Mouse (Mus musculus): ENCODE results near the gene Cask.

- TF ChIP-seq ZC3H11A (IDR thresholded peaks at IDR 0.05; ENCODE audit: low read depth, low read length) (no peak), USF2 (IDR thresholded peaks at IDR 0.05; ENCODE audit: borderline replicate concordance in 1 of 2, insufficient read depth in 1 of 2, low read depth in 1 of 2, low read length in 2 of 2) (no peak), MAX (IDR thresholded peaks at IDR 0.05; ENCODE audit: low read length) (no peak), POLR2A (IDR thresholded peaks at IDR 0.05; ENCODE audit: control insufficient read depth in 1 of 2, insufficient read depth in 1 of 2, low read depth in 1 of 2, low read length in 2 of 2, poor library complexity in 1 of 2) (no peak), CTCF (IDR thresholded peaks at IDR 0.05 in 2 of 3, conservative IDR thresholded peaks at IDR 0.05 in 1 of 3; ENCODE audit: control insufficient read depth in 1 of 3, insufficient read depth in 1 of 3, low read depth in 2 of 3, low read length in 3 of 3, poor library complexity in 1 of 3, severe bottlenecking in 1 of 3) (no peak), MEF2A (IDR thresholded peaks at IDR 0.05; ENCODE audit: extremely low read depth, insufficient replicate concordance, low read depth, low read length, poor library complexity, severe bottlenecking) (no peak), ZNF384 (IDR thresholded peaks at IDR 0.05; ENCODE audit: low read depth, low read length) (no peak), KAT2A (conservative IDR thresholded peaks at IDR 0.05; ENCODE audit: low read depth, low read length) (no peak), ZKSCAN1 (IDR thresholded peaks at IDR 0.05; ENCODE audit: low read depth, low read length) (no peak), MAZ (IDR thresholded peaks at IDR 0.05; ENCODE audit: low read depth, low read length) (no peak)
Observed at GRCm38 (mm10) chrX:13688356-13688755, 162.8 kb downstream of the Cask start.
